In genomic region chr1:14504767-14505343, GRCm38 (mm10) we compare ENCODE assay signal across 7 mouse cellular contexts.
A peak's percentile ranks its signal among the peaks of the same experiment; 100 is the strongest.
DNase-seq lines count a peak whose midpoint lies in the region; ATAC-seq lines count a peak whose summit lies in the region.

No protein-coding gene starts in this region.

- peak overlapping the region; percentile 13; the same call in 1 of the 2 replicates for H3K4me3 ChIP-seq in lung, embryonic 15.5 days
- H3K4me3 ChIP-seq in embryonic facial prominence, embryonic 15.5 days (replicated peaks) = peak overlapping the region; percentile 23
- no peak overlapping the region for H3K4me3 ChIP-seq in hindbrain, embryonic 16.5 days (ENCODE audit: low read length)

- H3K9ac ChIP-seq in lung, embryonic 15.5 days = no peak overlapping the region
- H3K9ac ChIP-seq in embryonic facial prominence, embryonic 15.5 days = no peak overlapping the region
- no peak overlapping the region for H3K9ac ChIP-seq in hindbrain, embryonic 16.5 days (ENCODE audit: low read depth, low read length)

- DNase-seq in lung, postnatal 10 days = no peak
- DNase-seq in retina, postnatal 1 day = peak; percentile 40
- no peak for DNase-seq in adipocyte (ENCODE audit: low spot score)
- DNase-seq in spleen, postnatal 36 days (ENCODE audit: low spot score in 2 of 2) = no peak

- no peak for ATAC-seq in lung, embryonic 15.5 days (ENCODE audit: borderline replicate concordance, extremely low read depth, low FRiP score, low TSS enrichment)
- ATAC-seq in embryonic facial prominence, embryonic 15.5 days (ENCODE audit: insufficient number of reproducible peaks, low FRiP score, low TSS enrichment, low read depth) = no peak
- ATAC-seq in hindbrain, embryonic 16.5 days = no peak

- H3K4me2 ChIP-seq in lung, embryonic 15.5 days = peak overlapping the region; percentile 36
- peak overlapping the region; percentile 84 for H3K4me2 ChIP-seq in embryonic facial prominence, embryonic 15.5 days (replicated peaks)
- peak overlapping the region; percentile 24 for H3K4me2 ChIP-seq in hindbrain, embryonic 16.5 days (ENCODE audit: low read length)

- no peaks in the 10 kb centered on the region for H3K36me3 ChIP-seq in lung, embryonic 15.5 days
- H3K36me3 ChIP-seq in embryonic facial prominence, embryonic 15.5 days = no peaks in the 10 kb centered on the region
- no peaks in the 10 kb centered on the region for H3K36me3 ChIP-seq in hindbrain, embryonic 16.5 days (ENCODE audit: control insufficient read depth, insufficient read depth, low read length)

- H3K27me3 ChIP-seq in lung, embryonic 15.5 days = peaks cover 62% of the 10 kb centered on the region
- peaks cover 19% of the 10 kb centered on the region for H3K27me3 ChIP-seq in embryonic facial prominence, embryonic 15.5 days
- H3K27me3 ChIP-seq in hindbrain, embryonic 16.5 days (replicated peaks; ENCODE audit: control insufficient read depth, insufficient read depth, low read length) = peaks cover 22% of the 10 kb centered on the region

- peaks cover 25% of the 10 kb centered on the region for H3K4me1 ChIP-seq in lung, embryonic 15.5 days
- peaks cover 19% of the 10 kb centered on the region for H3K4me1 ChIP-seq in embryonic facial prominence, embryonic 15.5 days
- peaks cover 6% of the 10 kb centered on the region for H3K4me1 ChIP-seq in hindbrain, embryonic 16.5 days (ENCODE audit: control insufficient read depth, insufficient read depth, low read depth, low read length)

- WGBS in lung, embryonic 15.5 days = 5% methylated on average over 11 of the region's 12 CpGs
- WGBS in embryonic facial prominence, embryonic 15.5 days = 3% methylated on average over 12 of the region's 12 CpGs
- WGBS in hindbrain, embryonic 16.5 days = 6% methylated on average over 12 of the region's 12 CpGs

- H3K27ac ChIP-seq in lung, embryonic 15.5 days = no peak overlapping the region
- H3K27ac ChIP-seq in embryonic facial prominence, embryonic 15.5 days (replicated peaks) = peak overlapping the region; percentile 85
- no peak overlapping the region for H3K27ac ChIP-seq in hindbrain, embryonic 16.5 days (ENCODE audit: low read depth, low read length)

- no peaks in the 10 kb centered on the region for H3K9me3 ChIP-seq in lung, embryonic 15.5 days
- no peaks in the 10 kb centered on the region for H3K9me3 ChIP-seq in embryonic facial prominence, embryonic 15.5 days (replicated peaks)
- H3K9me3 ChIP-seq in hindbrain, embryonic 16.5 days (ENCODE audit: control insufficient read depth, low read length) = no peaks in the 10 kb centered on the region

Comparison
In these comparisons a context has a peak if more than half of its experiments do, and no peak if none do; other contexts are left out.
1. H3K4me2 ChIP-seq: peak in every context shown above with its lines; median percentile 84 in embryonic facial prominence, embryonic 15.5 days; 36 in lung, embryonic 15.5 days; 24 in hindbrain, embryonic 16.5 days.